Mouse (Mus musculus): ENCODE data around the gene H2-DMa. TPM values are rescaled to one million over a fixed set of nuclear protein-coding genes. Genes with fewer than 3 reads are reported as not detected.
A peak's percentile ranks its signal among the peaks of the same experiment; 100 is the strongest.

The H2-DMa gene
- polyA plus RNA-seq, 1 experiment from 2014 or later = 11.3 TPM

DNA sequence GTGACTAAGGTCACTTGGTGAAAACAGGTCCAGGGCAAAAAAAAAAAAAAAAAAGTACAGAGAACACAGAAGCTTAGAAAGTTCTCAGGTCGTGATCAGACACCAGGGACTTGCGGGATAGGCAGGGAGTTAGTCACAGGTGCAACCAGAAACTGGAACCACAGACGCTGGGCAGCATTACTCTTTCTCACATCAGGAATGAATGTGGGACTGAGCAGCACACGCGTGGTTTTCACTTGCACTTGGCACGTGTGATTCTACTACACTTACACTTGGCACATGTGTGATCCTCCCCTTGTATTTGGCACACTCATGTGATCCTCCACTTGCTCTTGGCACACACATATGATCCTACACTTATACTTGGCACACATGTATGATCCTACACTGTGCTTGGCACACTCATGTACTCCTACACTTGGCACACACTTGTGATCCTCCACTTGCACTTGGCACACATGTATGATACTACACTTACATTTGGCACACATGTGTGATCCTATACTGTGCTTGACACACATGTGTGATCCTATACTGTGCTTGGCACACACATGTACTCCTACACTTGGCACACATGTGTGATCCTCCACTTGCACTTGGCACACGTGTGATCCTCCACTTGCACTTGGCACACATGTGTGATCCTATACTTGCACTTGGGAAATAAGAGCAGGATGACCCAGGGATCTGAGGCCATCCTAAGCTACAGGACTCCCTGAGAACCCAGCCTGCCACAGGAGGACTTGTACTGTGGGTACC is 12.1 kb upstream of the H2-DMa start:
- Histone ChIP-seq H3K27me3 (replicated peaks) (no peaks in the 10 kb centered on the region), H3K9me3 (no peaks in the 10 kb centered on the region), H3K27ac (no peak overlapping the region), H3K4me1 (replicated peaks) (0 out of 2 replicates have a peak, but pooled peaks cover 3% of the 10 kb centered on the region), H3K9ac (no peak overlapping the region), H3K36me3 (peaks cover 27% of the 10 kb centered on the region), H3K4me2 (replicated peaks) (no peak overlapping the region), H3K4me3 (replicated peaks) (no peak overlapping the region)
- WGBS = 83% methylated on average over 7 of the region's 7 CpGs
- ATAC-seq = no peak

DNA sequence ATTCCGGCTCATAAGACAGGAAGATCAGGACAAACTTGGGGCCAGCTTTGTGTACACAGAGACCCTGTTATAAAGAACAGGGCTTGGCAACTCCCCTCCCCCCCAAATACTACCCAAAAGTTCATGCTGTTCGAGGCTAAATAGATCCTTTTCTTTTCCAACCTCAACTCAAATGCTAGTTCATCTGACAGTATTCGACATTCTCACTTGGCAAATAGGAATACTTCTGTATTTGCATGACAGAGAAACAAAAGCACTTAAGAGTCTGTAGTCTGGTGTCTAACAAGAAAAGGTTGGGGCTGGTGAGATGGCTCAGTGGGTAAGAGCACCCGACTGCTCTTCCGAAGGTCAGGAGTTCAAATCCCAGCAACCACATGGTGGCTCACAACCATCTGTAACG is 10.9 kb upstream of the H2-DMa start:
- 71% methylated on average over 6 of the region's 6 CpGs for WGBS
- no peak overlapping the region for H3K9ac ChIP-seq
- no peak overlapping the region for H3K4me3 ChIP-seq (replicated peaks)
- peaks cover 39% of the 10 kb centered on the region for H3K36me3 ChIP-seq
- no peaks in the 10 kb centered on the region for H3K9me3 ChIP-seq
- H3K27me3 ChIP-seq (replicated peaks) = no peaks in the 10 kb centered on the region
- ATAC-seq = no peak
- no peak overlapping the region for H3K4me2 ChIP-seq (replicated peaks)
- H3K4me1 ChIP-seq (replicated peaks) = 0 out of 2 replicates have a peak, but pooled peaks cover 3% of the 10 kb centered on the region
- no peak overlapping the region for H3K27ac ChIP-seq

DNA sequence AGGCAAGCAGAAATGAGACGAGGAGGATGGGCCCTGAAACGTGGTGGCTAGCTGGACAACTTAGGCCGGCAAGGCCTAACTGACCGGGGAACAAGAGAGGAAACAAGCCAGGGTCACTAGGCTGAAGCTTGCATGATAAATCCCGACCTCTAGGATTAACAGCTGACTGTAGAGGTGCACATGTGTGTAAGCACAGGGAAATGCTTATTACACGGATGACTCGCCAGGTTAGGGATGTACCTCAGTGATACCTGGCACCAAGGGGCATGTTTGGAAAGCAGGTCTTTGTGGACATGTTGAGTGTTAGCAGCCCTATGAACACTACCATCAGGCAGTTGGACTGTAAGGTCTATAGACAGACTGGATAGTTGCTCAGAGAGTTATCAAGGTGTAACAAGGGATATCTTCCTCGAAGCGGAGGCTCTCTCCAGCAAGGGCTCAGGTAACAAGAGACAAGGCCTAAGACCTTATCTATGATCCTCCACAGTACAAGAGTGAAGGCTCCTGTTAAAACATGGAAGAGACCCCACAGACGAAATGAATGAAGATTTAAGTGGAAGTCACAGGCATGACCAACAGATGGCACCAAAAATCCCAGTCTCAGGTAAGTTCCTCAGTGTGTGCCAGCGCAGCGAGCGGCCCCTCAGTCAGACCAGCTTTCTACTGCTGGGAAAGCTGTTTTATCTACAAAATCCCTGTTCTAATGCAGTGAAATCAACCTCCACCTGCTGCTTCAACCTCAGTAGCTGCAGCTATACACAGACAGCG is 10.1 kb upstream of the H2-DMa start:
- H3K27ac ChIP-seq = no peak overlapping the region
- H3K4me2 ChIP-seq (replicated peaks) = no peak overlapping the region
- H3K9ac ChIP-seq = no peak overlapping the region
- H3K4me3 ChIP-seq (replicated peaks) = no peak overlapping the region
- peak; percentile 23; the same call in 1 of the 2 replicates for ATAC-seq
- 0 out of 2 replicates have a peak, but pooled peaks cover 3% of the 10 kb centered on the region for H3K4me1 ChIP-seq (replicated peaks)
- peaks cover 47% of the 10 kb centered on the region for H3K36me3 ChIP-seq
- WGBS = 78% methylated on average over 14 of the region's 14 CpGs
- no peaks in the 10 kb centered on the region for H3K9me3 ChIP-seq
- H3K27me3 ChIP-seq (replicated peaks) = no peaks in the 10 kb centered on the region

DNA sequence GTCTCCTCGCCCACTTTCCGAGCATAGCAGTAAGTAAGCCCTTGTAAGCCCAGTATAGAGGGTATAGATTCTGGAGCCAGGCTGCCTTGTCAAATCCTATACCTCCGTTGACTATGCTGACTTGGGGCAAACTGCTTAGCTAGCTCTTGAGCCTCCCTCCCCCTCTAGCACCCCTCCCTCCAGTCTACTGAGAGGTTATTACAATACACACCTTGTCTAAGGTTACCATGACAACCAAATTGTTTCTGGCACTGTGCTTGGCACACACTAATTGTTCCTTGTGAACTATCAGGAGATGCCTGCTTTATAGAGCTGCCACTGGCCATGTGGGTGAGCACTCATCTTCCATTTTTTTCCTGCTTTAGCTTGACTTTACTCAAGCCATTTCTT is 9.5 kb upstream of the H2-DMa start:
- ATAC-seq = peak; percentile 47
- H3K27me3 ChIP-seq (replicated peaks) = no peaks in the 10 kb centered on the region
- no peak overlapping the region for H3K4me3 ChIP-seq (replicated peaks)
- 62% methylated on average over 3 of the region's 3 CpGs for WGBS
- no peak overlapping the region for H3K4me2 ChIP-seq (replicated peaks)
- no peak overlapping the region for H3K9ac ChIP-seq
- H3K9me3 ChIP-seq = no peaks in the 10 kb centered on the region
- no peak overlapping the region for H3K27ac ChIP-seq
- peaks cover 9% of the 10 kb centered on the region; the same call in 1 of the 2 replicates for H3K4me1 ChIP-seq (replicated peaks)
- H3K36me3 ChIP-seq = peaks cover 53% of the 10 kb centered on the region

DNA sequence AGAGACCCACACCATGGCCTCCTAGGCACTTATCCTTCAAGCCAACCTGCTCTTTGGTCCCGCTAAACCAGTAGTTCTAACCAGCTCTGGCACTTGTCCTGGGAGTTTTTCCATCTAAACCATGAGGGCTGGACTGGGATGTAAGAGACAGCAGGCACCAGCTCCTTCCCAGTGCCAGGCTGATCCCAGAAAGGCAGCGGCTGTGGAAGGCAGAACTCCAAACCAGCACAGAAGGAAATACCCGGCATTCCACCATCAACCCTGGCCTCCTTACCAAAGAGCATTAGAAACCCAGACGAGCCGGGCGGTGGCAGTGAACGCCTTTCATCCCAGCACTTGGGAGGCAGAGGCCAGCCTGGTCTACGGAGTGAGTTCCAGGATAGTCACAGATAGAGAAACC is 9.0 kb upstream of the H2-DMa start:
- Histone ChIP-seq H3K4me3 (replicated peaks) (no peak overlapping the region), H3K4me2 (replicated peaks) (no peak overlapping the region), H3K36me3 (peaks cover 58% of the 10 kb centered on the region), H3K27ac (no peak overlapping the region), H3K9ac (no peak overlapping the region), H3K27me3 (replicated peaks) (no peaks in the 10 kb centered on the region), H3K4me1 (replicated peaks) (peaks cover 14% of the 10 kb centered on the region; the same call in 1 of the 2 replicates), H3K9me3 (no peaks in the 10 kb centered on the region)
- WGBS = 56% methylated on average over 8 of the region's 8 CpGs
- 0 out of 2 replicates have a peak, but pooled peaks have one; percentile 18 for ATAC-seq

DNA sequence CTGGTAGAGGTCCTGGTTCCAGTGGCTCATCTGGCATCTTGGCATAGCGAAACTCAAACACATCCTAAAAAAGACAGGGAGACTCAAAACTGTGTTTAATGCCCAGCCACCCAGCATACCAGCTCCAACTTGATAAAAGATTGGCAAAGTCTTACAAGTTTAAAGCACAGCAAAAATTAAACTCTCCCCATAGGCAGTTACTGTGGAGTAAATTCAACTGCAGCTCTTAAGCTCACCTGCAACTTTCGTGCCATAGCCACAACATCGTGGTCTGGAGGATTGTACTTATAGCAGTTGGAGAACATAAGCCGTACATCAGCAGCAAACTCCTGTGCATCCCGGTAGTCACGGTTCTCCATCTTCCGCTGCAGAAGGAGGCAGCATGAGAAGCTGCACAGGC is 5.2 kb upstream of the H2-DMa start:
- Histone ChIP-seq H3K4me2 (replicated peaks) (no peak overlapping the region), H3K27ac (no peak overlapping the region), H3K4me3 (replicated peaks) (no peak overlapping the region), H3K36me3 (peaks cover 79% of the 10 kb centered on the region), H3K4me1 (replicated peaks) (peaks cover 27% of the 10 kb centered on the region), H3K27me3 (replicated peaks) (no peaks in the 10 kb centered on the region), H3K9ac (no peak overlapping the region), H3K9me3 (no peaks in the 10 kb centered on the region)
- 93% methylated on average over 7 of the region's 7 CpGs for WGBS
- ATAC-seq = no peak

DNA sequence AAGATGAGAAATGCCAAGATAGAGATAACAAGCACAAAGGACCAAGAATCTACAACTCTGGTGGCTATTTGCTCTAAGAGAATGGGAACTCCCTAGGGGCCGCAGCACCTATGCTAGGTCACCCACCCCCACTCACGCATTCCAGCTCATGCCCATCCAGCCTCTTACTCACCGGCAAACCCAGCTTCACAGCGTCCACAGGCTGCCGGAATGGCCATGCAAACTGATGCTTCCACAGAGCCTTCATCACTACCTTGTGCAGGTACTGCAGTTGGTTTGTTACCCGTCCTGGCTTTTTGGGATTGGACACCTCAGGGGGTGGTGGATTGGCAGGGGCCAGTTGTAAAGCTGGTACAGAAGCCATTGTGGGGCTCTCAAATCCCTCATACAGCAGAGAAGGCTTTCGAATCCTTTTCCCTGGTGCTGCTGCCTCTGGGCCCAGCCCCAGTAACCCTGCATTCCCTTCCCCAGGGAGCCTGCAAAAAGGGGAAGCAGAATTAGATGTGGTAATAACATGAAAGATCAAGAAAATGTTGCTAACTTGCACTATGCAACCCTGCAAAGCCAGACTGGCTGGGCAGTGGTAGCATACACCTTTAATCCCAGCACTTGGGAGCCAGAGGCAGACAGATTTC is 2.5 kb upstream of the H2-DMa start:
- Histone ChIP-seq H3K4me2 (replicated peaks) (peak overlapping the region; percentile 82), H3K36me3 (peaks cover 57% of the 10 kb centered on the region), H3K9me3 (no peaks in the 10 kb centered on the region), H3K9ac (peak overlapping the region; percentile 48), H3K27me3 (replicated peaks) (no peaks in the 10 kb centered on the region), H3K4me3 (replicated peaks) (peak overlapping the region; percentile 92), H3K27ac (no peak overlapping the region), H3K4me1 (replicated peaks) (peaks cover 24% of the 10 kb centered on the region)
- 21% methylated on average over 7 of the region's 7 CpGs for WGBS
- ATAC-seq = no peak

DNA sequence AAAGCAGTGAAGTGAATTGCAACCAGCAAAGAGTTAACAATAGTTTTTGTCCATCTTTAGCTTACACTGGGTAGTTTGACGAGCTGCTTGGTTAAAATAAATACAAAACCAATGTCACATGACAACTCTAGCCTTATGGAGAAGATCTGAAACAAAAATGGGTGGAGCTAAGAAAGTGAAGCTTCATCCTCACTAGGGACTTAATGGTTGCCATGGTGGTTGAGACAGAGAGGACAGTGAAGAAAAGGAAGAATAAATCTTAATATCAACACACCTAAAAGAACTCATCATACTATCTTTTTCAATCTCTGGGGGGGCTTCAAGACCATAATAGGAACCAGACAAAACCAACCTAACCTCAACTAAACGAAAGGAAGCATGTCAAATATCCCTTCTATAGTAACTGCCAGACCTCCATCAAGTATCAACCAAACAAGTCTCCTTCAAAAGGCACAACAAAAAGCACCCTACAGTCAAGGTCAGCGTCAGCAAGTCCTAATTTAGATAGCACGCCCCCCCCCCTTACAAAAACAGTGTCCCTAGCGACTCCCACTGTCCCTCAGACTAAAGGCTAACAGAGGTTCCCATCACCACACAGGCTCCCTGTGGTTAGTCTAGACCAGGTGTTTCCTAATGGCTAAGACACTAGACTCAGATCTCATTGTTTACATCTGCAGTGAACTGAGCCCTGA is 1.8 kb upstream of the H2-DMa start:
- H3K27ac ChIP-seq = 0 out of 2 replicates have a peak overlapping the region, but pooled peaks have one; percentile 100
- H3K4me1 ChIP-seq (replicated peaks) = peaks cover 24% of the 10 kb centered on the region
- no peaks in the 10 kb centered on the region for H3K27me3 ChIP-seq (replicated peaks)
- WGBS = 1% methylated on average over 5 of the region's 5 CpGs
- peak overlapping the region; percentile 92 for H3K4me3 ChIP-seq (replicated peaks)
- peaks cover 51% of the 10 kb centered on the region for H3K36me3 ChIP-seq
- peak overlapping the region; percentile 82 for H3K4me2 ChIP-seq (replicated peaks)
- H3K9ac ChIP-seq = peak overlapping the region; percentile 93
- no peak for ATAC-seq
- H3K9me3 ChIP-seq = no peaks in the 10 kb centered on the region

DNA sequence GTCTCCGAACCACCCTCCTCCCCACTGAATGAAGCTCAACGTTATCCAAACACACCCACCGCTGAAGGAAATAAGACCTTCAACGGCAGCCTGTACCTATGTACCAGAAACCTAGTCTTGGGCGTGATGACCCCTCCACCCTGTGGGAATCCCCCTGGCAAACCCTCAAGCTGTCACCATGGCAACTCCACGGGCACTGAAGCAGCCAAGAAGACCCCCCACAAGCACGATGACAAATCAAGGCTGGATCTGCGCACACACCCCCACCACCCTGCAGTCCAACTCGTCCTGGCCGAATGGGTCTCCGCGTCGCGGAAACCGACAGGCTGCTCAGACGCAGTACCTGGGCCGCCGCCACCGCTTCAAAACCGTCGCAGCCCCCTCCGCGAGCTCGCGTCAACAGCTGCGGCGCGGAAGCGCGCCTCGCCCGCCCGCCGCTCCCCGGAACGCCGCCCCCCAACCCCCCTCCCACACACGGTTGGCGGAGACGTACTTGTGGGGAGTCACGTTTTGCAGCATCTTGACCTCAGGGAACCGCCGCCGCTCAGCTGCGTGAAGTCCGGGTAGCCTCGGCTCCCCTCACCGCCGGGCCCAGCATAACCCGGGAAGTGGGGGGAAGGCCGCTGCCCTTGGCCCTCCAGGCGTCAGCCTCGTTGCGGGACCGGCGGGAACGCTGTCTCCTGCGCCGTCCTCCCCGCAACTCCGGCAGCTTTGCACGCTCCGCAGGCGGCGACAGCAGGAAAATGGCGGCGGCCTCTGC is 1.0 kb upstream of the H2-DMa start:
- H3K9ac ChIP-seq = peak overlapping the region; percentile 93
- no peaks in the 10 kb centered on the region for H3K27me3 ChIP-seq (replicated peaks)
- no peaks in the 10 kb centered on the region for H3K9me3 ChIP-seq
- WGBS = under 1% methylated on average over 67 of the region's 67 CpGs
- ATAC-seq = no peak
- H3K36me3 ChIP-seq = peaks cover 44% of the 10 kb centered on the region
- H3K4me2 ChIP-seq (replicated peaks) = peak overlapping the region; percentile 82
- H3K4me3 ChIP-seq (replicated peaks) = peak overlapping the region; percentile 92
- H3K4me1 ChIP-seq (replicated peaks) = peaks cover 24% of the 10 kb centered on the region
- peak overlapping the region; percentile 100 for H3K27ac ChIP-seq

DNA sequence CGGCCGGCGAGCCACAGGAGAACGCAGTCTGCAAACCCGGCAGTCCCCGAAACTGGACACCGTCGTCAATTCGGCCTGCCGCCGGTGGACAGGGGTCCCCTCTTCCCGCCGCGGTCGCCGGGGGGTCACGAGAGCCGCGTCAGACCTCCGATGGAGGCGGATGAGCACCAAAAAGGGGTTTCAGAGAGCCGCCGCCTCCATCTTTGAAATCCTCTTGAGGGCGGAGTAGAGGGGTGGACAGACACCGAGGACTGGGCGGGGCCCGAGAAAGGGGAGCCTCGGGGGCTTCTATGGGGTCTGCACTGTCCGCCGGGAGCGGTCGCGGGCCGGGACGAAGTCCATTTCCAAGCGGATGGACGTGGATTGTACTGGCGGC is 480 bp upstream of the H2-DMa start:
- ATAC-seq = peak; percentile 31
- Histone ChIP-seq H3K36me3 (peaks cover 38% of the 10 kb centered on the region), H3K4me1 (replicated peaks) (peaks cover 29% of the 10 kb centered on the region), H3K27ac (peak overlapping the region; percentile 100), H3K4me3 (replicated peaks) (peak overlapping the region; percentile 92), H3K9me3 (no peaks in the 10 kb centered on the region), H3K9ac (peak overlapping the region; percentile 93), H3K4me2 (replicated peaks) (peak overlapping the region; percentile 82), H3K27me3 (replicated peaks) (no peaks in the 10 kb centered on the region)
- WGBS = under 1% methylated on average over 37 of the region's 38 CpGs

DNA sequence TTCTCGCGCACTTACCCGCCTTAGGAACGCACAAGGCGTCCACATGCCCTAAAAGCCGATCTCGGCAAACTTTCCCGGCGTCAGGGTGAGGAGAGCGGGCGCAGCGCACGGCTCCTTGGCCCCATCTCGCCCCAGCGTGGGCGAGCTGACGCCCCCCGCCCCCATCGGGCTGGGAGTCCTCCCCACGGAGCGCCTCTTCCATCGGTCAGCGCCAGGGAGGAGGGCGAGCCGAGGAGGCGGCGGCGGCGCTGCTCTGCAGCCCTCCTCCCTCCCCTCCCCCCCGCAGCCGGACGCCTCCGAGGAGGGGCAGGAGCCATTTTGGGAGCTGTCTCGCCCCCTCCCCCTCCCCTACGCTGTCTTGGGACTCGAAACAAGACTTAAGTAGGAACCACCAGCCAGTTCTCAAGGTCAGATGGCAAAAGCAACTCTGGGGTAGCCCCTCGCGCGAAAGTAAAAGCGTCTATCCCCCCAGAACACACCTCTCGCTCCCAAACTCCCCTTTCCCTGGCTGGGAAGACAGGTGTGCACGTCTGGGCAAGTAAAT is 911 bp downstream of the H2-DMa start:
- Histone ChIP-seq H3K27ac (peak overlapping the region; percentile 100), H3K9ac (peak overlapping the region; percentile 79), H3K36me3 (peaks cover 24% of the 10 kb centered on the region), H3K4me1 (replicated peaks) (peaks cover 25% of the 10 kb centered on the region), H3K4me3 (replicated peaks) (peak overlapping the region; percentile 92), H3K27me3 (replicated peaks) (no peaks in the 10 kb centered on the region), H3K9me3 (no peaks in the 10 kb centered on the region), H3K4me2 (replicated peaks) (peak overlapping the region; percentile 80)
- WGBS = 0% methylated on average over 41 of the region's 42 CpGs
- ATAC-seq = peak; percentile 16

All from intestine, embryonic 15.5 days (tissue).